Mouse (Mus musculus): ENCODE measurements around the gene Flnc.

- TF ChIP-seq CTCF (IDR thresholded peaks at IDR 0.05; ENCODE audit: low read depth) (no peak), EP300 (IDR thresholded peaks at IDR 0.05; ENCODE audit: low read depth) (no peak)
Observed at GRCm38 (mm10) chr6:29439789-29440188, 6.7 kb downstream of the Flnc start.

All from liver, postnatal 0 days (tissue).